In genomic region chr8:87147704-87148103, GRCm38 (mm10) we compare ENCODE assay signal across 29 mouse cellular contexts.
"Had no signal": no experiment of that assay in that cellular context is flagged by ENCODE, and none has a peak within 500 bp of the region (broad histone marks: within the 10 kb centered on the region; RNA-seq: fewer than 3 reads in every experiment).

No protein-coding gene starts in this region.

- H3K9me3 ChIP-seq: limb, embryonic 10.5 days; limb, embryonic 15.5 days; liver, embryonic 13.5 days; liver, embryonic 15.5 days; lung, embryonic 15.5 days; midbrain, embryonic 15.5 days had no signal

- H3K4me3 ChIP-seq: limb, embryonic 10.5 days; limb, embryonic 12.5 days; limb, embryonic 13.5 days; limb, embryonic 15.5 days; liver, embryonic 12.5 days; liver, embryonic 13.5 days; liver, embryonic 15.5 days; lung, embryonic 15.5 days; megakaryocyte, embryonic 14.5 days; midbrain, embryonic 10.5 days; midbrain, embryonic 12.5 days; midbrain, embryonic 13.5 days; midbrain, embryonic 15.5 days; myocyte; neural tube, embryonic 12.5 days had no signal

- H3K27ac ChIP-seq: limb, embryonic 10.5 days; limb, embryonic 12.5 days; limb, embryonic 13.5 days; limb, embryonic 15.5 days; liver, embryonic 12.5 days; liver, embryonic 13.5 days; liver, embryonic 14.5 days; liver, embryonic 15.5 days; lung, embryonic 15.5 days; macrophage; midbrain, embryonic 12.5 days; midbrain, embryonic 13.5 days; midbrain, embryonic 15.5 days; neural tube, embryonic 12.5 days had no signal

- H3K36me3 ChIP-seq: limb, embryonic 10.5 days; limb, embryonic 12.5 days; limb, embryonic 13.5 days; limb, embryonic 15.5 days; liver, embryonic 12.5 days; liver, embryonic 13.5 days; liver, embryonic 15.5 days; lung, embryonic 15.5 days; midbrain, embryonic 10.5 days; midbrain, embryonic 12.5 days; midbrain, embryonic 13.5 days; midbrain, embryonic 15.5 days; neural tube, embryonic 12.5 days had no signal

- DNase-seq: left cerebral cortex, postnatal 4 days; liver, embryonic 13.5 days; liver, postnatal 0 days; lung, adult 18-20 months; lung, adult 2 months; lung, postnatal 10 days; lung, postnatal 14 days; lung, postnatal 36 days; lung, postnatal 4 days; midbrain, embryonic 14.5 days had no signal

- H3K9ac ChIP-seq: limb, embryonic 12.5 days; limb, embryonic 13.5 days; limb, embryonic 15.5 days; liver, embryonic 12.5 days; liver, embryonic 13.5 days; liver, embryonic 14.5 days; liver, embryonic 15.5 days; liver, postnatal 0 days; lung, embryonic 14.5 days; lung, embryonic 15.5 days; midbrain, embryonic 12.5 days; midbrain, embryonic 13.5 days; midbrain, embryonic 15.5 days; neural tube, embryonic 12.5 days had no signal

- H3K27me3 ChIP-seq: limb, embryonic 12.5 days; limb, embryonic 15.5 days; liver, embryonic 12.5 days; liver, embryonic 13.5 days; liver, embryonic 15.5 days; lung, embryonic 15.5 days; megakaryocyte, embryonic 14.5 days; midbrain, embryonic 12.5 days; midbrain, embryonic 13.5 days; midbrain, embryonic 15.5 days; neural tube, embryonic 12.5 days had no signal

- H3K4me1 ChIP-seq: limb, embryonic 15.5 days; liver, embryonic 12.5 days; liver, embryonic 13.5 days; liver, embryonic 15.5 days; megakaryocyte, embryonic 14.5 days had no signal

- H3K4me2 ChIP-seq: limb, embryonic 12.5 days; limb, embryonic 13.5 days; limb, embryonic 15.5 days; liver, embryonic 11.5 days; liver, embryonic 12.5 days; liver, embryonic 13.5 days; liver, embryonic 15.5 days; lung, embryonic 14.5 days; lung, embryonic 15.5 days; midbrain, embryonic 11.5 days; midbrain, embryonic 12.5 days; midbrain, embryonic 13.5 days; midbrain, embryonic 15.5 days; neural tube, embryonic 12.5 days had no signal
